19 mouse cellular contexts compared by ENCODE assay signal in genomic region chr10:64115246-64115645, GRCm38 (mm10). TPM values are rescaled to one million over a fixed set of nuclear protein-coding genes. Genes with fewer than 3 reads are reported as not detected.
DNase-seq lines count a peak whose midpoint lies in the region; ATAC-seq lines count a peak whose summit lies in the region.
"Had no signal": no experiment of that assay in that cellular context is flagged by ENCODE, and none has a peak within 500 bp of the region (broad histone marks: within the 10 kb centered on the region; RNA-seq: fewer than 3 reads in every experiment).

No protein-coding gene starts in this region.

- ATAC-seq in frontal cortex, adult (ENCODE audit: low TSS enrichment): peak; percentile 99
- ATAC-seq: activated CD4-positive, CD25-positive, alpha-beta regulatory T cell, adult 4 months; forebrain, embryonic 13.5 days; forebrain, postnatal 0 days had no signal

- DNase-seq in frontal cortex, postnatal 10 days (ENCODE audit: low spot score in 2 of 2): no peak
- DNase-seq in left cerebral cortex, postnatal 14 days (ENCODE audit: low spot score in 2 of 2): peak; percentile 9 to 16
- no peak for DNase-seq in left cerebral cortex, adult 11 months (ENCODE audit: low spot score)
- DNase-seq in right cerebral cortex, adult 2 months (ENCODE audit: low spot score in 2 of 2): peak; percentile 9 to 14
- DNase-seq in right cerebral cortex, postnatal 25 days: no peak
- DNase-seq: adrenal gland, adult 8-10 months; adrenal gland, postnatal 25 days; cerebellum, adult 18-20 months; cerebellum, adult 9-10 months; cerebellum, postnatal 14 days; forebrain, postnatal 0 days; gastrocnemius, adult 2 months; gastrocnemius, postnatal 14 days; heart, adult 11 months had no signal

- intact Hi-C loops in left cerebral cortex, postnatal 14 days (cut with DNase I): no loop called here

RNA-seq across cellular contexts. Expression of gene Lrrtm3, which starts 25.2 kb away (rescaled TPM):
- total RNA-seq in left cerebral cortex, postnatal 14 days (2021): 10 to 100 TPM; 73.2 to 76.7 TPM
- total RNA-seq: ES-E14; hematopoietic stem cell, adult 5-6 weeks had no signal

Comparison
In these comparisons a context has a peak if more than half of its experiments do, and no peak if none do; other contexts are left out.
1. DNase-seq: peak in left cerebral cortex, postnatal 14 days (2 of 2) and right cerebral cortex, adult 2 months (2 of 2); none in frontal cortex, postnatal 10 days (0 of 2), left cerebral cortex, adult 11 months (single experiment) and right cerebral cortex, postnatal 25 days (single experiment).